Mouse (Mus musculus): ENCODE measurements at regions not wholly inside any gene's neighbourhood (a gene's known extent, or its start where the extent isn't known, plus 50 kb on each side); places are given as distances from the start of the nearest gene placed in this dataset.

DNA sequence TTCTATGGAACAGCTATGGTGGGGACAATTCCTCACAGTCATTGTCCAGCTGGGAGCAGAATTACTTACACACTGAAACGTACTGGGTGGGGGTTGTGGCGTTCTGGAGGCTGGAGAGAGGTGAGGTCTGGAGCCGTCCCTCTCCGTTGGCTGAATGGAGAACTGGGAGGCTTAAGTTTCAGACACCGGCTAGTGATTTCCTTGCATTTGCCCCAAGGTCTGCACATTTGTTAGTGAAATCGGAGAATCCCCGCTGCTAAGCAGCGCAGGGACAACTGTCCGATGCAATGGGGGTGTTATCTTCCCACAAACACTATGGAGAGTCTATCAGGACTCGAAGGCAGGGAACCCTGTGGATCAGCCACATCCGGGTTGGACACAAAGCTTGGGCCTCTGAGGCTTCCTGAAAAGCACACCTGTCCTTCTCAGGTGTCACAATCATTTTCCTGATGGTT, 130.1 kb upstream of the Krr1 start:
- ATAC-seq (replicated peaks; ENCODE audit: low read depth, poor library complexity, severe bottlenecking): no peak

DNA sequence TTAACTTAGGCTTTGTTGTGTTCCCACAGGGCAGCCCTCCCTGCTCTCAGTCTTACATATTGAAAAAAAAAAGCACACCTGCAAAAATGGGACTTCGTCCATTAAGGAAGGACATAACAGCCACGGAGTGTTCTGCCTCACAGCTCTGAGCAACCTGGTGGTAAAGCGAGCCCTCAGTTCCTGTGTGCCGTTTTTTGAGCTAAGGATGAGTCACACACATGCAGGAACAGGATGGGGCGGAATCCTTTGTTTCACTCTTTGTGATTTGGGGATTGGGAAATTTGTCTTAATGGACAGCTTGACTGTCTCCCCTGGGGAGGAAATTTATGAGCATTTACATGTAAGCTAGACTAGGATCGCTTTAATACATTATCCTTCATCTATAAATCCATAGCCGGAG, 129.6 kb upstream of the Krr1 start:
- peak; percentile 55; the same call in 1 of the 2 replicates for ATAC-seq (replicated peaks; ENCODE audit: low read depth, poor library complexity, severe bottlenecking)

DNA sequence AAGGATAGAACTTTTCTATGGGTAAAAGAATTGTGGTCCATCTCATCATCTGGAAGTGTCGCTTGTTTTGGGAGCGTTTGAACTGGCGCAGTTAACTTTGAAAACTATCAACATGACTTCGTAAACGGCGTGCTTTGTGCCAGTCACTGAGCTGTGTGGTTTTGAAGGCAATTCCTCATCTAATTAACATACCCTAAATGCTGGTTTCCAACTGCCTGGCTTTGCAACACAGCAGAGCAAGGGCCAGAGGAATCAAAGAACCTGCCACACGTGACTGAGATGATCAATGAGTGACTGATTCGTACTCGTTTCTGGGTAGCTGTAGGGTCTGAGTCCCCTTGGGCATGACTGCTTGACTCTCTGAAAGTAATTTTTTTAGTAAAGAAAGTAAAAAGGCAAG, 129.2 kb upstream of the Krr1 start:
- ATAC-seq (replicated peaks; ENCODE audit: low read depth, poor library complexity, severe bottlenecking): peak; percentile 35; the same call in 1 of the 2 replicates

DNA sequence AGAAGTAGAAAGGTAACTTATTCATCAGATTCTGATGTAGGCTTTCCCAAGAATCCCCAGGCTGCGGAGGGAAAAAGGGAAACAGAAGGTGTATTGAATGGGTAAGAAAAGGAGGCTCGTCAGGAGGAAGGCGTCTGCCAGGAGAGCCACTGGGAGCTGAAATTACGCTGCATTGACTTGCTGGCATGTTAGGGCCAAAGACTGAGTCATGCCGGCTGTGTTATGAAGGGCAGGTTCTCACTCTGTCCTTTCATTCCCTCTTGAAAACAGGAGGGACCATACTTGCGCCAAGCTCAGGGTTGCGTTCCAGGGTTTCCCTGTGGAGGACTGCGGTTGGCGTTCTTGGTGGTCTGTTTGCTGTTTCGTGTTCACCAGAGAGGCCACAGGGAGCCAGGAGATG, 128.3 kb upstream of the Krr1 start:
- ATAC-seq (replicated peaks; ENCODE audit: low read depth, poor library complexity, severe bottlenecking): no peak

DNA sequence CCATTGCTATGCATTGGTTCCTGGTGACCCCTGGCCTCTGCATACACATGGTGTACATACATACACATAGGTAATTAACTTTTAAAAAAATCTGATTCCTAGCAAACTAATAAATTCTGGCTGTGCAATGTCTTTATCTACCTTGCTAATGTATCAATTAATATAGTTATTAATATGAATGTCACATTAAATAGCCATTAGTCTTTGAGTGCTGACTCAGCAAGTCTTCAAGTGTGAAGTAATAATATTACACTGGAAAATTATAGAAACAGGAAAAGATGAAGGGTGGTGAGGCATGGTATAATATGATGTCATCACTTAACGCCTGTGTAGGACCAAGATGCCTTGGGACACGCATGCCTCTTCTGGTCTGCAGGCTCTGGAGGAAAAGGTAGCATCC, 126.5 kb upstream of the Krr1 start:
- no peak for ATAC-seq (replicated peaks; ENCODE audit: low read depth, poor library complexity, severe bottlenecking)

DNA sequence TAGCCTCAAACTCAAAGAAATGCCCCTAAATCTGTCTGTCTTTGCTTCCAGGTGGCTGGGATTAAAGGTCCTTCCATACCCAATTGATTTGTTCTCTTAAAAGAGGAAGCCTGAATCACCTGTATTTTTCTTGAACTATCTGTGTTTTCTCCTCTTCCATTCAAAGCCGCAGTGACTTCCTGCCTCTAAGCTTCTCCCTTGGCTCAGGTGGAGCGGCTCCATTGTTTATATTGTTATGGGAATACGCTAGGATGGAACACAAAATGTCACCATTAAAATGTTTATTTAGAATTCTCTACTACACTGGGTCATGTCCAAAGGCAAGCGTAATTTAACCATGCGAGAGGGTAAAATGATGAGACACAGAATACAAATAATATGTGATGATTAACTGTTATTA, 118.2 kb upstream of the Krr1 start:
- no peak for ATAC-seq (replicated peaks; ENCODE audit: low read depth, poor library complexity, severe bottlenecking)

DNA sequence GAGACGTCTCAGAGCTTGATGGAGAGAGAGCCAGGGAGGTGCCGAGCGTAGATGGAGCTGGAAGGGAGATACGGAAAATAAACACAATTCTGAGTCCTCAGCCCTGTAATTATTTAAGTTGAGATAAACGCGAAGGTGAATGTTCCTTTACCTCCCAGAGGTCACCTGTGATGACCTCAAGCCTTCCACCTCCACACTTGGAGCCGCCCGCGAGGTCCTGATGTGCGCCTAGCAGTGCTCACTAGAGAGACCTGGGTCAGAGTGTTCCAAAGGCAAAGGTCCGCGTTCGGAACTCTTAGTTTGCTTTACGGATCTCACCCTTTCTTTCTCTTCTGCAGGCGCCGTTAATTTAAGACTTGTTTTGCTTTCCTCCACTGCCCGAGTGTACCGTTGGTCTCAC, 117.0 kb upstream of the Krr1 start:
- no peak for ATAC-seq (replicated peaks; ENCODE audit: low read depth, poor library complexity, severe bottlenecking)

DNA sequence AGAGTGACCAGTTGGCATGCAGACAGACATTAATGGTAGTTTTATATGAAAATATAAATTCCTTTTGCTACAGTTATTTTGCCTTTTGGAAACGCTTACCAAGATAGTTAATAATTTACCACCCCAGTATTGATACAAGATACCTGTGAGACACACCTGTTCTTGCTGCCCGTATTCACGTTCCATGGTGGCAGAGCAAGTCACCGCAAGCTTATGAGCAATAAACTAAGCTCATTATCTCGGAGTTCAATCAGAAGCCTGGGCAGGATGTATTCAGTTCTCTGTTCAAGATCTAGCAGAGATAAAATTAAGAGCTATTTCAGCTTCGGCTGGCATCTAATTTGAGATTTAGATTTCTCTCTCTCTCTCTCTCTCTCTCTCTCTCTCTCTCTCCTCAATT, 114.1 kb upstream of the Krr1 start:
- ATAC-seq (replicated peaks; ENCODE audit: low read depth, poor library complexity, severe bottlenecking): no peak

DNA sequence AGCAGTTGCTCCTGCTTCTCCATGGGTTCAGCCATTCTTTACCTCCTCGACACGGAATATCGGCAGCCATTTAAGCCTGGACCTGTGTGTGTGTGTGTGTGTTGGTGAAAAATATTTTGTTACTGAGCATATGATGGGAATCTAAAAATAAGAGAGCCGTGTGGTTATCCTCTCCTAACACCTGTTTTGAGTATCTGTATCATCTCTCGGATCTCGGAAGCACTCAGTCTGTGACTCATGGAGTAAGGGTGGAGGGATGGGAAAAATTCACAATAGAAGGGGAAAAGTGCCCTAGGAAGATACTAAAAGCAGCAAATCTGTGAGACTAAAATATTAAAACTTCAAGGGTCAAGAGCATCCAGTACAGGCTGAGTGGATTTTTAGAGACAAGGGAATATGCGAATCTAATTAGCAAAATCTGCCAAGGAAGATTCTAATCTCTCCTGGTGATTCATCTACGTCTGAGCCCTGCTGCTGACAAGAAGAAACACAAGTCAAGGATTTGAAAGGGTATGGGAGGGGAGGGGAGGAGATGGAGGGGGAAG, 107.1 kb upstream of the Krr1 start:
- no peak for ATAC-seq (replicated peaks; ENCODE audit: low read depth, poor library complexity, severe bottlenecking)

DNA sequence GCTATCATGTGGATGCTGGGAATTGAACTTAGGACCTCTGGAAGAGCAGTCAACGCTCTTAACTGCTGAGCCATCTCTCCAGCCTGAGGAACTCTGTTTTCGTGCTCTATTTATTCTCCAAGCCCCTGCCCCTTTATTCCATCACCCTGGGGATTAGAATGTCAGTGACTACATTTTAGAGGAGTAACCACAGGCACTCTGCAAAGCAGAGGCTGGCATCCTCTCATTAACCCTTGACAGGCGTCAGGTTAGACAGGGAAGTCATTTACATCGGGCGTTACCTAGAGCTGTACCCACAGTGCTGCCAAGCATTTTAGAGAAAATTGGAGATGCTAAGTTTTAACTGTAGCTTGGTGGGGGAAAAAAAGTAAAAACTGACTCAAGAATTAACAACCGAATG, 105.4 kb upstream of the Krr1 start:
- ATAC-seq (replicated peaks; ENCODE audit: low read depth, poor library complexity, severe bottlenecking): no peak

DNA sequence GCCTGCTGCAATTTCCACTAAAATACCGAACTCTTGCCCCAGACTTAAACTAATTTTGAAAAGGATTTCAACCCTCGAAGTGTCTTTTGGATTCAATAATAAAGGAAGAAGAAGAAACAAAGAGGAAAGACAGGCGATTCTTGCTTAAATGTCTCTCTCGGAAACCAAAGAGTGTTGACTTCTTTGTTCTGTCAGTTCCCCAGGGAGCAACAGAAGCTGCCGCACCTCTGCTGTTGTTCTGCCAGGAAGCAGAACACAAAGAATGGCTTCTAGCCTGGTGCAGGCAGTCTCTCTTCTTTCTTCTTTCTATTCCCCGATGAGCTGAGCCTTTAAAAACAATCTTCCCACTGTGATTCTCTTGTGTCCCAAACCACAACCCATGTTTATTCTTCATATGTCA, 104.9 kb upstream of the Krr1 start:
- no peak for ATAC-seq (replicated peaks; ENCODE audit: low read depth, poor library complexity, severe bottlenecking)

DNA sequence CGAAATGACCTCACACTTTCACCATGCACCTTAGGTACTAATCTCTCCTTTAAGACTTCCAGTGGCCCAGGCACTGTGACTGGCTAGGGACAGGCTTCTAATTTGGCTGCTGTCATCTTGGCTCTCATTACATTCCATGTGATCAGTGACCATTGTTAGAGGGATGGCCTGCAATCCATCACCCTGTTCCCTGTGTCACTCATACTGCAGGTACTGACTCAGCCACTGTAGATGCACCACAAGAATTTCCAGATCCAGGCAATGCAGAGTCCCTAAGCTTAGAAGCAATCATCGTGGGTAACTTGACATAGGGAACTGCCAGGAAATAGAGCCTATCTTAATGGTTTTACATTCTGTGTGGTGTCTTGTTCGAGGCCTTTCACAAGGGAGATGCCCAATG, 92.1 kb upstream of the Krr1 start:
- ATAC-seq (replicated peaks; ENCODE audit: low read depth, poor library complexity, severe bottlenecking): no peak

DNA sequence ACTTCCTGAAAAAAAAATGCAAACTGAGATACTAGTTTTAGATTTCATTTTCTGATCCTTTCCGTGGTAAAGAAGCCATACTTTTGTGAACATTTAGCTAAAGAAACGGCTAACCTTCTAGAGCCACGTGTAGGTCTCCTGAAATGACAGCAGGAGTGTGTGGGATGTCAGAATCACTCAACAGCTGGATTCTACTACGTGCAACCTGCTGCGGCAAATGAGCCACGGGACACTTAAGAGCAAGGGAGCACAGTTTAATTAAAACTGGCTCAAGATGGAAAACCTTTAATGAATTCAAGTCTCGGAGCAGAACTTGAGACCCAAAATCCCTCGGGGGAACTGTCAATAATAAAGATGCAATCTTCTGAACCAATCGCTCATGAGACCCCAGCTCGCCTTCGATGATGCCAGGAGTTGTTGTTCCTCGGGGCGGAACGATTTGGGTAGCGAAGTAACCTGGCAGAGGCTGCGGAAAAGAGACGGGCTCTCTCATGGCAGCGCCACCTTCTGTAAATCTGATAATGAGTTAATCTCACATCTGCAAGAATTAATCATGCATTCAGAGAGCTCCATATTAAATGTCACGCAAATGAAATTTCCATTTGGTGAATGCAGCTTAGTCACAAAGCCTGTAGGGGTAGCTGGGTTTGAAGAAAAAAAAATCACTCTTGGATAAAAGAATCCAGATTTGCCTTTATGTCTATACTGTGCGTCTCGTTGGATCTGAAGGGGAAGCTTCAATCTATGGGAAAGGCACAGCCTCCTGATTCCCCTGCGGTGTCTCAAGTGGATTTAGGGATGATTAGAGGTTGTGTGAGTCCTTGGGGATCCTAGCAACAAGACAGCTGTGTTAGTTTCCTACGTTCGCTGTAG, 90.9 kb upstream of the Krr1 start:
- no peak for ATAC-seq (replicated peaks; ENCODE audit: low read depth, poor library complexity, severe bottlenecking)

DNA sequence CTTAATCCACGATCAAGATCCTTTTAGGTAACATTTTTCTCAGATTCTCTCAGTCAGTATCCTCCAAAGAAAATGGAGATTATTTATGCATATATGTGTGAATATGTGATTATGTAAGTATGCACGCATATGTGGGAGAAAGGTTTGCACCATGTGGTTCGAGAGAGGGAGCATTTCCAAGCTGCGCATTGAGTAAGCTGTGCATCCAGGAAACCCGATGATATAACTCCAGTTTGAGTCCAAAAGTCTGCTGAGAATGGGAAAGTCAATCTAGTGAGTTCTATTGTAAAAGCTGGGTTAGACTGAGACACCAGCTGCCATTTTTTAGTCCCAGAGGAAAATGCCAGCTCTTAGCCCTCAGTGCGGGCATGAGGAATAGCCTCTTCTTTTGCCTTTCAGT, 89.9 kb upstream of the Krr1 start:
- no peak for ATAC-seq (replicated peaks; ENCODE audit: low read depth, poor library complexity, severe bottlenecking)

DNA sequence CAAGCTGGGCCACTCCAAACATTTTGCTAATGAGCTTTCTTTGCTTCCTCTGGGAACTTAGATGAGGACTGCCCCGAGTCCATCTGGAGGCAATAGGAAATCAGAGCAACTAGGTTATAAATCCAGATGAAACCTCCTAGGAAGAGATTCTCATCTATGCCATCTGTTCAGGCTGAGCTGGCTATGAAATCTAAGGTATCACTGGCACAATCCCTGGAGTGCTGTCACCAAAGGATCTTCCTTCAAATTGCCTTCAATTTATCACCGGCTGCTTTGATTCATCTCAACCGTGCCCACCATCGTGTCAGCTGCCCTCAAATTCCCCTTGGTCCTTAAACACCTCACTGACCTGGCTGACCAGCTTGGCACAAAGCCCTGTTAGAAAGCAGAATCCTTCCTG, 87.8 kb upstream of the Krr1 start:
- ATAC-seq (replicated peaks; ENCODE audit: low read depth, poor library complexity, severe bottlenecking): no peak

DNA sequence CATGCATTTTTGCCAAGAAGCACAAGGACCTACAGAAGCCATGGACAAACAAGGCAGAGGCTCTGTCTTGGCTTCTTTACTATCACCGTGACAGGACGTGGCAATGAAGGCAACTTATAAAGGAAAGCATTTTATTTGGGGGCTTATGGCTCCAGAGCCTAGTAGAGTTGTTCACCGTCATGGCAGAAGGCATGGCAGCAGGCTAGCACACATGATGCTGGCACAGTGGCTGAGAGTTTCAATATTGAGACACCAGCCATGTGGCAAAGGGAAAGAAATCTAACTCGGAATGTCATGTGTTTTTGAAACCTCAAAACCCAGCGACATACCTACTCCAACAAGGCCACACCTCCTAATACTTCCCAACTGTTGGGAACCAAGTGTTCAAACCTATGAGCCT, 83.4 kb upstream of the Krr1 start:
- ATAC-seq (replicated peaks; ENCODE audit: low read depth, poor library complexity, severe bottlenecking): no peak

DNA sequence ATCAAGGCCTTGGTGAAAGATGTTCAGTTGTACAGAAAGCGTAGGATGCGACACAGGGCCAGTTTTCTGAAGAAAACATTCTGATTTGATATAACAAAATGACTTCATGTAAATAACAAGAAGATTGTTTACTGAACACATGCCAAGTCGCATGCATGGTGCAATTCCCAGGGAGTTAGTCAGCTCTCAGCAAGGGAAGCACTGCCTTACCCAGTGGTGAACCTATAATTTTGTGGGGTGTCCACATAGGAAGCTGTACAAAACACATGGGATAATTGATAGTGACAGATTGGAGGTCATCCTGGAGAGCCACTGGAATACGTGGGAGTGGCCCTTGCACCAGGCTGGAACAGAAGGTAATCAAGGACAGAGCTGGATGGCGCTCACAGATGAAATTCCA, 79.0 kb upstream of the Krr1 start:
- no peak for ATAC-seq (replicated peaks; ENCODE audit: low read depth, poor library complexity, severe bottlenecking)

DNA sequence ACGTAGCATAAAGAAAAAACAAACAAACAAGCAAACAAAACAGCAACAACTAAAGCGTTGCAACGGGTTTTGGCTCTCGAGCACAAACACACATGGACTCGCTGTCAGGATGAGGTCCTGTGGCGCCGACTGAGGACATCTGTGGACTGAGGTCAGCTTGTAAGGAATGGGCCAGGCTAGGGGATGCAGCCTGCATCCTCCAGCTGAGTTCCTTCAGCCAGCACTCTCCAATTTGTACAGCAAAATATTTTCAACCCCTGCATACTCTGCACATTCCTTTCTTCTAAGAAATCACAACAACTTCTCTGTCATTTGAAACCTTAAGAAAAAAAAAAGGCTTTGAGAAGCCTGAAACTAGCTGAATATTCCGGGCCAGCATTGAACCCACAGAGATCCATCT, 78.5 kb upstream of the Krr1 start:
- ATAC-seq (replicated peaks; ENCODE audit: low read depth, poor library complexity, severe bottlenecking): no peak

DNA sequence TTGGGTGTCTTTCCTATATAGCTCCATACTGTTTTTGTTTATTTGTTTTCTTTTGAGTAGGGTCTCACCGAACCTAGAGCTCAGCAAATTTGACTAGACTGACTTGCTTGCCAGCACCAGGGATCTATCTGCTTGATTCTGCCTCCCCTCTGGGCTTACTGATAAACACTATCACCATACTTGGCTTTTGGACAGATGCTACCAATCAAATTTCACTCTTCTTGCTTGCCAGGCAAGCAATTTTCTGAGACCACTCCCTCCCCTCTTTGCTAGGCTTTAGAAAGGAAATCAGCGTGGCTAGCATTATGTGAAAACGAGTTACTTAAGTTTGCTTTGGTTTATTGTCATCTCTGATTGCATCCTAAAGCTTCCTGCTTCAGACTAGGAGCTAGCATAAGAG, 75.1 kb upstream of the Krr1 start:
- no peak for ATAC-seq (replicated peaks; ENCODE audit: low read depth, poor library complexity, severe bottlenecking)

DNA sequence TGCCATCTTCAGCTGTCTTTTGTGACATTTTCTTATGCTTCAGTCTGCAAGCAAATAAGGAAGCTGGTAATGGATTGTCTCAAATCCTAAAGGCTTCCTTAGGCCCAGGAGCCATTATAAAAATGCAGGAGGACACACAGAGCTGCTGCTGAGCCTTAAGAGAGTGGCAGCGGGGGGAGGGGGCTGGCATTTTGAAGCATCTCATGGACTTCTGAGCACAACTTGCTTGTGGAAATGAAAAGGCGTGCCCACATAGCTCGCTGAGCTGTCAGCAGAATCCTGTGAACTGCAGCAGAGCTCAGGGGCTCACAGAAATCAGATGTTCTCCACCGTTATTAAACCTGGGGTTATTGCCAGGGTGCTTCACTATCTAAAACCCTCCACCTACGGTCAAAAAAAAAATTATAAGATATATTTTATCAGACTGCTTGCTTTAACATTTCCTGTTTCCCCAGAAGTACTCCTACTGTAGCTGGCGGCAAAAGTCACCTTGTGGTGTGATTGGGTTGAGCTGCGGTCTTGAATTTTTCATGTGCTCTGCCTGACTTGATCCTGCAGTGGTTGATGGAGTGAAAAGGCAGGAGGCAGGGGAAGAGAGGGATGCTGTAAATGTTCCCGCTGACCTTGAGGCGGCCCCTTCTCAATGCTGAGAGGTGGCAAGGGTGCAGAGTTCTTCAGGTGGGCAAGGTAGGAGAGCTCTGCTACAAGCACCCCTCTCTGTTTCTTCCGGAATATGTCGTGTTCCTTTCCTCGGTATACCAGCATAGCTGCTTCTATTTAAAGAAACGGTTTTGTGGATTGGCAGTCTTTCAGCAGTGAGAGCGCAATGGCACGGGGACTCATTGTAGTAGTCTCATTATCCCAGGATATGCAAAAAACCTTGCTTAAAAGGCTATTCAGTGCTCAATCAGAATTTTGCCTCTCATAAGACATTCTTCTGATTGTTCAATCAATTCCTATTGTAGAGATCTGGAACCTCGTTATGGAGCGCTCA, 71.4 kb upstream of the Krr1 start:
- no peak for ATAC-seq (replicated peaks; ENCODE audit: low read depth, poor library complexity, severe bottlenecking)

DNA sequence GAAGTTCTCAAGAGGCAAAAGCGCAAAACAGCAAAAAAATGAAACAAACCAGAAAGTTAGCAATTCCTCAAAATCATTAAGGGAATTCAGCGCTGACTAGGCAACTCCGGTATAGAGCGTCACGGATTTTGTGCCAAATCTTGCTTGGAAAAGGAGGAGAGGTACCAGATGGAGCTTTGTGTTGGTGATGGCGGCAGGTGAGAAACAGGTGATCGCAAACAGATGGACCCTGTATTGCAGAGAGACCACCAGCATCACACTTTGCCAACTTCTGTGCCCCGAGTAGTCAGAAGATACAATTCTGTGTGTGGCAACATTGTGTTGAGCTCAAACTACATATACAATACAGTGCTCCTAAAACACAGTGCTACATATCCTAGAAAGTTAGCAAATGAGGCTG, 68.5 kb upstream of the Krr1 start:
- ATAC-seq (replicated peaks; ENCODE audit: low read depth, poor library complexity, severe bottlenecking): no peak
